Mouse (Mus musculus) kidney, embryonic 14.5 days (tissue): ENCODE measurements around the gene Zfp53. TPM values are rescaled to one million over a fixed set of nuclear protein-coding genes. Genes with fewer than 3 reads are reported as not detected.
"Not testable (repeated sequence)": the region's sequence is repeated elsewhere in the genome, so short reads cannot be mapped to it uniquely, and the experiment has no call there.

Experiments
- ATAC-seq: fragments of 200-750 bp; cut with Nextera tagmentation; 2 replicates; pipeline ENCODE4 v1.8.0; 2017; ENCODE audit warnings: moderate number of reproducible peaks, mild to moderate bottlenecking, moderate TSS enrichment, moderate library complexity; ENCODE audit not compliant: low FRiP score, low TSS enrichment
- H3K27ac ChIP-seq: fragments of 300-500 bp; sonication (generic); 2 replicates; pipeline ENCODE4 v1.5.1; 2014; ENCODE audit warnings: low read depth, mild to moderate bottlenecking, low read length, moderate library complexity, mixed read lengths
- H3K27me3 ChIP-seq: fragments of 300-500 bp; sonication (generic); 2 replicates; pipeline ENCODE4 v1.6.1; 2014; ENCODE audit warnings: mild to moderate bottlenecking, low read length; ENCODE audit not compliant: control insufficient read depth, insufficient read depth
- H3K36me3 ChIP-seq: fragments of 300-500 bp; sonication (generic); 2 replicates; pipeline ENCODE4 v1.6.1; 2014; ENCODE audit warnings: low read length, mixed read lengths; ENCODE audit not compliant: control insufficient read depth, insufficient read depth
- H3K4me1 ChIP-seq: fragments of 300-500 bp; sonication (generic); 2 replicates; pipeline ENCODE4 v1.6.1; 2014; ENCODE audit warnings: low read length, mixed read lengths; ENCODE audit not compliant: control insufficient read depth, insufficient read depth
- H3K4me2 ChIP-seq: fragments of 300-500 bp; sonication (generic); replicated peaks from 2 replicates; pipeline ENCODE4 v1.6.1; 2014; ENCODE audit warnings: low read depth, mild to moderate bottlenecking, low read length
- H3K4me3 ChIP-seq: fragments of 300-500 bp; sonication (generic); 2 replicates; pipeline ENCODE4 v1.5.1; 2014; ENCODE audit warnings: mild to moderate bottlenecking, low read length
- H3K9ac ChIP-seq: fragments of 300-500 bp; sonication (generic); 2 replicates; pipeline ENCODE4 v1.6.1; 2014; ENCODE audit warnings: low read depth, mild to moderate bottlenecking, low read length, moderate library complexity
- H3K9me3 ChIP-seq: fragments of 300-500 bp; sonication (generic); 2 replicates; pipeline ENCODE4 v1.6.1; 2016; ENCODE audit warnings: low read length; ENCODE audit not compliant: control insufficient read depth
- WGBS: fragments of 180-500 bp; shearing (Covaris S2); extraction: QIAGEN DNeasy Blood & Tissue Kit; methylation state at CpG from one replicate; pipeline ENCODE4 v1.1.7; 2014; 5-methylcytosine and 5-hydroxymethylcytosine counted together
- polyA plus RNA-seq: library from polyadenylated mRNA; unstranded; fragments of >200 nt; fragmentation: Nextera tagmentation; extraction: Ambion mirVana; gene quantifications from 2 replicates; pipeline ENCODE4 v1.2.1, GENCODE M21; 2014

The Zfp53 gene
- polyA plus RNA-seq = 9.4 and 14.1 TPM in 2 replicates

- Histone ChIP-seq H3K4me1 (peaks cover 6% of the 10 kb centered on the region; the same call in 1 of the 2 replicates), H3K27ac (peak within 1 kb of the TSS; percentile 76), H3K9ac (peak within 1 kb of the TSS; percentile 71), H3K36me3 (no peaks in the 10 kb centered on the region), H3K27me3 (no peaks in the 10 kb centered on the region), H3K9me3 (no peaks in the 10 kb centered on the region), H3K4me2 (peak within 1 kb of the TSS; percentile 60), H3K4me3 (peak within 1 kb of the TSS; percentile 78)
- WGBS = under 1% methylated on average over 34 of the region's 34 CpGs
- peak; percentile 100 for ATAC-seq
Measured at GRCm38 (mm10) chr17:21488760-21489499, at the start of gene Zfp53. Gene Zfp53 (plus strand): TSS chr17:21488998.

GRCm38 (mm10) chr17:21449669-21450068 lies 39.1 kb upstream of the Zfp53 start:
- Histone ChIP-seq H3K36me3 (0 out of 2 replicates have a peak, but pooled peaks cover 4% of the 10 kb centered on the region), H3K27ac (peak overlapping the region; percentile 91), H3K4me3 (peak overlapping the region; percentile 69), H3K27me3 (no peaks in the 10 kb centered on the region), H3K9ac (peak overlapping the region; percentile 55; the same call in 1 of the 2 replicates), H3K9me3 (no peaks in the 10 kb centered on the region), H3K4me1 (0 out of 2 replicates have a peak, but pooled peaks cover 5% of the 10 kb centered on the region), H3K4me2 (peak overlapping the region; percentile 58)
- WGBS = 1% methylated on average over 3 of the region's 3 CpGs
- peak; percentile 74 for ATAC-seq

GRCm38 (mm10) chr17:21450138-21450704 lies 38.6 kb upstream of the Zfp53 start, which contains the start of gene Zfp51:
Gene Zfp51 (plus strand): TSS chr17:21450374.
- under 1% methylated on average over 26 of the region's 26 CpGs for WGBS
- ATAC-seq = peak; percentile 100
- Histone ChIP-seq H3K4me3 (peak within 1 kb of the TSS; percentile 69), H3K4me2 (peak within 1 kb of the TSS; percentile 58), H3K36me3 (peaks cover 6% of the 10 kb centered on the region; the same call in 1 of the 2 replicates), H3K27ac (peak within 1 kb of the TSS; percentile 91), H3K27me3 (no peaks in the 10 kb centered on the region), H3K9ac (peak within 1 kb of the TSS; percentile 55), H3K4me1 (0 out of 2 replicates have a peak, but pooled peaks cover 5% of the 10 kb centered on the region), H3K9me3 (no peaks in the 10 kb centered on the region)

GRCm38 (mm10) chr17:21463550-21463949 lies 25.2 kb upstream of the Zfp53 start:
- WGBS = 91% methylated on average over 5 of the region's 5 CpGs
- Histone ChIP-seq H3K9ac (no peak overlapping the region), H3K27ac (no peak overlapping the region), H3K27me3 (no peaks in the 10 kb centered on the region), H3K4me3 (no peak overlapping the region), H3K9me3 (no peaks in the 10 kb centered on the region), H3K4me1 (no peaks in the 10 kb centered on the region), H3K4me2 (no peak overlapping the region), H3K36me3 (peaks cover 39% of the 10 kb centered on the region)
- ATAC-seq = no peak

GRCm38 (mm10) chr17:21472032-21472652 lies 16.7 kb upstream of the Zfp53 start:
- no peak for ATAC-seq
- H3K4me2 ChIP-seq = no peak overlapping the region
- WGBS = 57% methylated on average over 3 of the region's 3 CpGs
- H3K4me1 ChIP-seq = peaks cover 9% of the 10 kb centered on the region; the same call in 1 of the 2 replicates
- no peak overlapping the region for H3K27ac ChIP-seq
- no peak overlapping the region for H3K9ac ChIP-seq
- no peak overlapping the region for H3K4me3 ChIP-seq
- no peaks in the 10 kb centered on the region for H3K9me3 ChIP-seq
- no peaks in the 10 kb centered on the region for H3K27me3 ChIP-seq
- no peaks in the 10 kb centered on the region for H3K36me3 ChIP-seq

- Histone ChIP-seq H3K36me3 (no peaks in the 10 kb centered on the region), H3K4me3 (no peak overlapping the region), H3K9ac (no peak overlapping the region), H3K9me3 (no peaks in the 10 kb centered on the region), H3K4me1 (peaks cover 9% of the 10 kb centered on the region; the same call in 1 of the 2 replicates), H3K4me2 (peak overlapping the region; percentile 11; the same call in 1 of the 2 replicates), H3K27ac (peak overlapping the region; percentile 77; the same call in 1 of the 2 replicates), H3K27me3 (no peaks in the 10 kb centered on the region)
- WGBS = 57% methylated on average over 2 of the region's 2 CpGs
- ATAC-seq = peak; percentile 22; the same call in 1 of the 2 replicates
Measured at GRCm38 (mm10) chr17:21472653-21473307, 16.0 kb upstream of the Zfp53 start.

- no peak overlapping the region; the same call in 1 of the 2 replicates for H3K4me3 ChIP-seq
Measured at GRCm38 (mm10) chr17:21473362-21474190, 15.2 kb upstream of the Zfp53 start.

GRCm38 (mm10) chr17:21474729-21475128 lies 14.1 kb upstream of the Zfp53 start:
- H3K4me2 ChIP-seq = not testable (repeated sequence)

More at GRCm38 (mm10) chr17:21473362-21474190, 15.2 kb upstream of the Zfp53 start:
- Histone ChIP-seq H3K4me2 (peak overlapping the region; percentile 11; the same call in 1 of the 2 replicates), H3K9ac (no peak overlapping the region), H3K4me1 (peaks cover 9% of the 10 kb centered on the region; the same call in 1 of the 2 replicates), H3K9me3 (no peaks in the 10 kb centered on the region), H3K27ac (peak overlapping the region; percentile 77), H3K36me3 (no peaks in the 10 kb centered on the region), H3K27me3 (no peaks in the 10 kb centered on the region)
- WGBS = 9% methylated on average over 14 of the region's 14 CpGs
- ATAC-seq = peak; percentile 97

More at GRCm38 (mm10) chr17:21474729-21475128, 14.1 kb upstream of the Zfp53 start:
- not testable (repeated sequence) for H3K9me3 ChIP-seq, H3K4me1 ChIP-seq, H3K36me3 ChIP-seq, H3K9ac ChIP-seq, H3K27me3 ChIP-seq, H3K27ac ChIP-seq, H3K4me3 ChIP-seq, ATAC-seq
- 5% methylated on average over 8 of the region's 10 CpGs for WGBS
